Mouse (Mus musculus) inflammation-experienced regulatory T-cells (primary cell): ENCODE measurements around the gene Dbt. TPM values are rescaled to one million over a fixed set of nuclear protein-coding genes. Genes with fewer than 3 reads are reported as not detected.

ENCODE experiments used
- polyA plus RNA-seq, 2 experiments: library from polyadenylated mRNA; unstranded; fragments of 100-300 nt; shearing (Covaris generic); gene quantifications; one replicate each; pipeline ENCODE4 v1.2.1; 2017

Dbt gene
- 10 to 100 TPM; 12.5 to 16.0 TPM for polyA plus RNA-seq

DNA sequence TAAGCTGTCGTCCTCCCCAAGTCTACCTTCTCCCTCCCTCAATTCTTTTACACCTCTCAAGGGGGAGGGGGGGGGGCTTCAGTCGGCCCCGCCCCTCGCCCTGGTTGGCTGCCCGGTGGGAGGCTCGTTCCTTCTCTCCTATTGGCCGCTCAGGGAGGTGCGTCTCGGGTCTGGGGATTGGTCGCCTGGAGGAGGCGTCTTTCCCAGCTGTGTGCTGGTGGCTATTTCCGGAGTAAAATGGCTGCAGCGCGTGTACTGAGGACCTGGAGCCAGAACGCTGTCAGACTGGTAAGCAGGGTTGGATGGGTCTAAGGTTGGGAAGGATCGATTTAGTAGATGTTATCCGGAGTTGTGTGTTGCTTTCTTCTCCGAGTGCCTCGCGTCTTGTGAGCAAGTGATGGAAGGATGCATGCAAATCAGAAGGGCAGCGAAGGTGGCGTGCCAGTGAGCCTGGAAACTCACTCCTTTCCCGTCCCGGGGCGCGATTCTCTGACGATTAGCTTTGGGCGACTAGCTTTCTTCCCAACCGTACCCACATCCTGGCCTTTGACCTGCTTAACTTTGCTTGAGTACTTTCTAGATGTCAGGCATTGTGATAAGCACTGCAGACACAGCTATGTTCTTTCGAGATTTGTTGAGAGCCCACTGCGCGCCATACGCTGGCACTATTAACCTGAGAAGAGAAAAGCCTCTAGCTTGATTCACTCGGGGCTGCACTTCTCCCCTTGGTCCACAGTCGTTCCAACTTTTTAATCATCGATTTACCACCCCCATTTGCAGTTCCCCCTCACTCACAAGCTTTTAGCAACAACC lies at the start of gene Dbt:
Gene Dbt (plus strand): TSS at position 167 of the 813 bp plus-strand sequence.

DNA sequence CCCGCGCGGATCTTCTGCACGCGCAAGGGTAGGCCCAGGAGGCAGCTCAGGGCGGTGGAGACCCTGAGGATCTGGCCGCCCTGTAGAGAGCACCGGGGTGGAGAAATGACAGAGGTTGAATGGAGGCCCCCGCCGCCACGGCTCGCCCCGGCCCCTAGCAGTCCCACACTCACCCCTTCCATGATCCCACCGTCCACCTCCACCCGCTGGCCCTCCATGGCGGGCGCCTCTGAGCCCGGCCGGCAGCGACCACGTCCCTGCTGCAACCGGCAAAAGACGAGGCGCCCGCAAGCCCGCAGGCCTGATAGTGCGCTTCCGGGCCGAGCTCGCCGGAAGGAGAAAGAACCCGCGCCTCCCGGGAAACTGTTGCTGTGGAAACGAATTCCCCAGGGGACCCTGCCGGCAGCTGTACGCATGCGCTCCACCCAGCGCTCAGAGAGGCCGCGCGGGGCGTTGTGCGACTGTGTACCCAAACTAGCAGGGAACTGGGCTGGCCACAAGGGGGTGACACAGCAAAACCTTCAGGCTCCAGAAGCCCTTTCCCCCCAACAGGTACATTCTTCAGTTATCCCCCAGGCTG lies 5.0 kb upstream of the Dbt start, which contains the start of gene Rtca:
Gene Rtca (minus strand): TSS at position 437 of the 580 bp plus-strand sequence.

DNA sequence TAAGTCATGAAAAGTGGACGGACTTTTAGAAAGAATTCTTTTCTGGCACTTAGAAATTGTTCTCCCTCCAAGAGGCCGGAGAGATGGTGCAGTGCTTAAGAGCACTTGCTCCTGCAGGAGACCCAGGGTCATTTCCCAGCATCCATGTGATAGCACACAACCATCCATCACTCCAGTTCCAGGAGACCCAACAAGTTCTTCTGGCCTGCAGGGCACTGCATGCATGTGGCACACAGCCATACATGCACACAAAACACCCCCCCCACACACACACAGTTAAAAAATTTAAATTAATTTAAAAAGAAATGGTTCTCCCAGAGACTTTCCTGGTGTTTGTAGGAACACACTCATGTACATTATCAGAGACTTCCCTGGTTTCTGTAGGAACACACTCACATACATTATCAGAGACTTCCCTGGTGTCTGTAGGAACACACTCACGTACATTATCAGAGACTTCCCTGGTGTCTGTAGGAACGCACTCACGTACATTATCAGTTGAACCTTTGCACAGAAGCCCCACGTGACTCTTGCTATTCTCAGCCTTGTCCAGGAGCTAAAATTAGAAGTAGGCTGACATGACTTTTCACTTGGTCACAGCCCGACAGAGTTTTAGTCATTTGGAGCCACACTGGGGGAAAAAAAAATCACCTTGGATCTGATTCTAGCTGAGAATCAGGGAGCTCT lies 49.7 kb downstream of the Dbt start, which contains the start of gene Lrrc39:
Gene Lrrc39 (plus strand): TSS at position 566 of the 687 bp plus-strand sequence.

DNA sequence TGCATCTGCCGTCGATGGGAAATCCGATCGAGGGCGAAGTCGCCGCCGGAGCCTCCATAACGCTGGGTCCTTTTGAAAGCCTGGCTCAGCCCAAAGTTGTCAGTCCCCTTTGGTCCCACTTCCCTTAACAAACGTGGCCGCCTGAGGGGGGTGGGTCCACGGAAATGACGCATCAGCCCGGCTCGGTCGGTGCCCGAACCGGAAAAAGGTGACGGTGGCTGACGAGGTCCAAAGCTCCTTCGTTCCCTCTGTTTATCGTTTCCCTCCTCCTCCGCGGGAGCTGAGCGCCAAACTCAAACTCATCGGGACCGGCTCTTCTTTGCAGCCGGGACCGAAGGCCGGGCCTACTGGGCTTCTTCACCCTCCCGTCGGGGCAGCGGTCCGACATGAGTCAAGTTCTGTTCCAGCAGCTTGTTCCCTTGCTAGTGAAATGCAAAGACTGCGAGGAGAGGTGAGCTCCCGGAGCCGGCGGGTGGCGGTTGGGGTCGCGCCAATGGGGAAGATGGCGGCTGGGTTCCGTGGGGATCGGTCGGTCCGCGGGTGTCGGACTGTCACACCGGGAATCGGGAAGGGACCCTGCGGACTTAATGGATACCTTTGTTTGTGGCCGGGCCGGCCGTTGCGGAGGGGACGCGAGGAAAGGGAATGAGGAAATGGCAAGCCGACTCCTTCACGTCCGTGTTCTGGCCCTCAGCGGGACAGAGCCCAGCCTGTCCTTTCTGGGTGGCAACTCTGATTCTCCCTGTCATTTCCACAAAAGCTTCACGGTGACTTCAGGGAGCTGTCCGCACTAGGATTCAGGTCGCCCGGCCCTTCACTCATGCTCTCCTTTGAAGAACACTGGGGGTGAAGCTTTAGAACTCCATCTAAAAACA lies 82.1 kb downstream of the Dbt start, which contains the start of gene Sass6:
Gene Sass6 (plus strand): TSS at position 255 of the 875 bp plus-strand sequence.

Other genes starting within 250 kb of the Dbt start
- gene Cdc14a, start 89.0 kb upstream of the Dbt start, polyA plus RNA-seq, result 10 to 100 TPM; 19.5 to 21.9 TPM
- 10 to 100 TPM; 45.7 to 47.3 TPM for gene Rtca, start 4.9 kb upstream of the Dbt start, polyA plus RNA-seq
- under 1 TPM; 0.12 to 0.75 TPM for gene Lrrc39, start 49.9 kb downstream of the Dbt start, polyA plus RNA-seq
- gene Sass6, start 81.9 kb downstream of the Dbt start, polyA plus RNA-seq, result 10 to 100 TPM in 1 of 2 experiments, 1 to 10 TPM in 1; 6.1 to 11.6 TPM
- 10 to 100 TPM; 33.3 to 34.6 TPM for gene Trmt13, start 101.5 kb downstream of the Dbt start, polyA plus RNA-seq
- 100 to 1,000 TPM; 108 to 126 TPM for gene Mfsd14a, start 149.6 kb downstream of the Dbt start, polyA plus RNA-seq
- gene Gm43191, start 168.2 kb downstream of the Dbt start, polyA plus RNA-seq, result 1 to 10 TPM in 1 of 2 experiments, not detected in 1; 1.3 TPM
- 10 to 100 TPM; 19.7 to 25.4 TPM for gene Slc35a3, start 199.8 kb downstream of the Dbt start, polyA plus RNA-seq